Mouse (Mus musculus): ENCODE measurements around the gene Gmfb. TPM values are rescaled to one million over a fixed set of nuclear protein-coding genes. Genes with fewer than 3 reads are reported as not detected.
A peak's percentile ranks its signal among the peaks of the same experiment; 100 is the strongest.

Gmfb gene
- polyA plus RNA-seq, 1 experiment from 2014 or later: 79.6 TPM

DNA sequence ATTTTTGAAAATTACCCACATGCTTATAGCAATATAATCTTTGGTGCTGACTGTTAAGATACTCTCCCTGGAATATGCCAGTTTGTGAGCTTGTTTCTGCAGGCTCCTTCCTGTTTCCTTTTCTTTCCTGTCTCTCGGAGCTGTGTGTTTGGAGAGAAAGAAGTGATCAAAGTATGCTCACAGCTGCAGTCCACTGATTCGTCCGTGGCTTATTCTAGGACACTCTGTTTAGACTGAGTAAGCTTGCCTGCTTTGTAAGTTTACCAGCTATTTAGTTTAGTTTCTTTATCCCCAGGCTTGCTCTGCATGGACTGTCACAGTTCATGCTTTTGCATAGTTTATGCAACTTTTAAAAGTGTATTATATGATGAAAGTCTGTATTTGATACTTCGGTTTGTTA, 17.3 kb upstream of the Gmfb start:
- no peaks in the 10 kb centered on the region for H3K9me3 ChIP-seq (ENCODE audit: low read depth, low read length)
- TF ChIP-seq CTCF (IDR thresholded peaks at IDR 0.05; ENCODE audit: low read depth): no peak
- peak; percentile 90 for ATAC-seq (ENCODE audit: insufficient read depth)
- no peak overlapping the region for H3K9ac ChIP-seq
- H3K4me3 ChIP-seq (ENCODE audit: low read depth, low read length): no peak overlapping the region
- H3K36me3 ChIP-seq (ENCODE audit: insufficient read depth): peaks cover 20% of the 10 kb centered on the region; the same call in 1 of the 2 replicates
- no peaks in the 10 kb centered on the region; the same call in 1 of the 2 replicates for H3K4me1 ChIP-seq (ENCODE audit: insufficient read depth)
- H3K27ac ChIP-seq (ENCODE audit: low read depth): peak overlapping the region; percentile 61; the same call in 1 of the 2 replicates
- H3K4me2 ChIP-seq: no peak overlapping the region
- no peaks in the 10 kb centered on the region for H3K27me3 ChIP-seq (ENCODE audit: insufficient read depth, low read length)
- DNase-seq: peak; percentile 86
- 28% methylated on average over 4 of the region's 4 CpGs for whole genome bisulfite sequencing

DNA sequence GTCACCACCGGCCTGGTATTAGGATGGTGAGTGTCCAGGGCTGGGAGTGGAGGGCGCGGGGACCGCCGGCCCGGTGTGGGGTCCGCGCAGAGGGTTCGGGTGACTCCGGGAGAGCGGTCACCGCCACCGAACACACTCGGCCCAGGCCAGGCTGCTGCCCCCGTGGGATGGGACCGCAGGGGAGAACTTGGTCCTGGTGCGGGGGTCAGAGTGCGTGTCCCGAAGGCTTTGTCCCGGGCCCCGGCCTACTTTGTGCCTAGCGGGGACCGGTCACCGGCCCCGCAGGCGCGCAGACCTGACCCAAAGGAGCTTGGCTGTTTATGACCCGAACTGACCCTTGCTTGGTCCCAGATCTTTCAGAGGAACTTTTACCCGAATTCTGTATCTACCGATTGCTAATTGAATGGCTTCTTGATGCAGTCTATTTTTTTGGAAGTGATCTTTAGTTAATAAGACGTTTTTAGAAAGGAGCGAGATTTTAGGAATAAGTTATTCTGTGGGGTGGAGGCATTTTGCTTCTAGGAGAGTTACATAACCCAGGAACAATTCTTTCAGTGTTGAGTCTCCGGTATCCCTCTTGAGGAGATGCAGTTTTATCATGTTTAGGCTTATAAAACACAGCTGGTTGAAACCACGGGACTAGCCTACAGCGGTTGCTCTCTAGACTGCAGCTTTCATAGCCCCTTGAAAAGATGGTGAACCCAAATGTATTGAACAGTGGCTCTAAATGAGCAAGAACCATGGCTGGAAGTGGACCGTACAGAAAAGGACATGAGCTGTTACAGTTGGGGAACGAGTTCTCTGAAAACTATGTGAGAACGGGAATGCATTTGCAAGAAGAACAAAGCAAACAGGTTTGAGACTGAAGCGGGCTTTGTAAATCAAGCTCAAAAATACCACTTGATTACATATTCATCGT, 10.6 kb upstream of the Gmfb start:
- peak; percentile 86; the same call in 1 of the 2 replicates for ATAC-seq (ENCODE audit: insufficient read depth)
- Histone ChIP-seq H3K36me3 (ENCODE audit: insufficient read depth) (no peaks in the 10 kb centered on the region), H3K9ac (peak overlapping the region; percentile 84), H3K4me2 (peak overlapping the region; percentile 82), H3K27me3 (ENCODE audit: insufficient read depth, low read length) (no peaks in the 10 kb centered on the region), H3K4me3 (ENCODE audit: low read depth, low read length) (peak overlapping the region; percentile 85), H3K9me3 (ENCODE audit: low read depth, low read length) (no peaks in the 10 kb centered on the region), H3K27ac (ENCODE audit: low read depth) (peak overlapping the region; percentile 52), H3K4me1 (ENCODE audit: insufficient read depth) (peaks cover 5% of the 10 kb centered on the region)
- 5% methylated on average over 40 of the region's 40 CpGs for WGBS
- TF ChIP-seq CTCF (IDR thresholded peaks at IDR 0.05; ENCODE audit: low read depth): no peak
- DNase-seq: peak; percentile 48

DNA sequence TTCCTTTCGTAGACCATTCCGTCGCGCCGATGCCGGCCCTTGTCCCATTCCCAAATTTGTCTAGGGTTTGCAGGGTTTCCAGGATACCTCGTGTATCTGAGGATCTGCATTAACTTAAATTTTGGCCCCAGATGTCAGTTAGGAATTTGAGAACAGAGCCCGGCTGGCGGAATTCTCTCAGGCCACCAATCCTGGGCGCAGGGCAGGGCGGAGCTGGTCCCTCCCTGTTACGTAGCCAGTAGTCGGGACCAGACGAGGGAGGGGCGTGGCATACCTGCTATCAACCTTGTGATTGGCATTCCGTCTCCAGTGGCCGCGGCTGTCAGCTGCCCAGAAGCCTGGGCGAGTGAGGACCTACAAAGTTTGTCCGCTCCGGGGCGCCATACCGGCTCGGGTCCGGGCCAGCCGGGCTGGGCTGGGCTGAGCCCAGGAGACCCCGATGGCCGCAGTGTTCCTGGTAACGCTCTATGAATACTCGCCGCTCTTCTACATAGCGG, 9.8 kb upstream of the Gmfb start, which contains the start of gene Cgrrf1:
TSS of gene Cgrrf1 (plus strand) at position 289 of the 497 bp plus-strand sequence.
- Histone ChIP-seq H3K4me2 (peak within 1 kb of the TSS; percentile 82), H3K27ac (ENCODE audit: low read depth) (peak within 1 kb of the TSS; percentile 62), H3K9ac (peak within 1 kb of the TSS; percentile 84), H3K4me1 (ENCODE audit: insufficient read depth) (peaks cover 5% of the 10 kb centered on the region), H3K36me3 (ENCODE audit: insufficient read depth) (no peaks in the 10 kb centered on the region), H3K27me3 (ENCODE audit: insufficient read depth, low read length) (no peaks in the 10 kb centered on the region), H3K9me3 (ENCODE audit: low read depth, low read length) (no peaks in the 10 kb centered on the region), H3K4me3 (ENCODE audit: low read depth, low read length) (peak within 1 kb of the TSS; percentile 85)
- WGBS: under 1% methylated on average over 32 of the region's 32 CpGs
- peak; percentile 97 for DNase-seq
- ATAC-seq (ENCODE audit: insufficient read depth): peak; percentile 99
- peak; percentile 59 for TF ChIP-seq CTCF (IDR thresholded peaks at IDR 0.05; ENCODE audit: low read depth)

DNA sequence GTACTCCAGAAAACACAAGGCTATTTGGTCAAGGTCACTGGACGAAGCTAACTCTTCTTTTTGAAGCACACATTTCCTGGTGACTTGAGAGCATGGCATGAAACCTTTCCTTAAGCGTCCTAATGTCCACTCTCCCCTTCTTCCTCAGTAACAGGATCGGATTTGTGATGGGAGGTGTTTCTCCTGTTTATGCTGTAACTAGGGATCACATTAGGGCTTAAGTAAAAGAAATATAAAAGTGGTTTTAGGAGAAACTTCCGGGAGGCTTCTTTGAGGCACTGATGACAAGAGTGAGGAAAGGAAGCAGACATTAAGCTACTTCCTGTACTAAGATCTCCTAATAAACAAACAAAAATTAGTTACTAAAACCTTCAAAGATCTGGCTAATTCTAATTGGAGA, 9.3 kb upstream of the Gmfb start:
- DNase-seq (peak; percentile 36), ATAC-seq (ENCODE audit: insufficient read depth) (no peak)

DNA sequence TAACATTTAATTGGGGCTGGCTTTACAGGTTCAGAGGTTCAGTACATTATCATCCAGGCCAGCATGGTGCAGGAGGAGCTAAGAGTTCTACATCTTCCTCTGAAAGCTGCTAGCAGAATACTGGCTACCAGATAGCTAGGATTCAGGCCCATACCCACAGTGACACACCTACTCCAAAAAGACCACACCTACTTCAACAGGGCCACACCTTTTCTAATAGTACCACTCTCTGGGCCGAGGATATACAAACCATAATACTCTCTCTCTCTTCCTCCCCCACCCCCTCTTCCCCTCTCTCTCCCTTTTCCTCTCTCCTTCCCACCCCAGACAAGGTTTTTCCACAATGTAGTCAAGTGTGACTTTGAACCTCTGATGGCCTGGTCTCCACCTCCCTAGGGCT, 5.4 kb upstream of the Gmfb start:
- DNase-seq: no peak
- WGBS: 59% methylated on average over 1 of the region's 1 CpGs

More for the DNA sequence above, 9.3 kb upstream of the Gmfb start:
- Histone ChIP-seq H3K4me3 (ENCODE audit: low read depth, low read length) (peak overlapping the region; percentile 85), H3K27ac (ENCODE audit: low read depth) (peak overlapping the region; percentile 62), H3K4me2 (peak overlapping the region; percentile 82), H3K27me3 (ENCODE audit: insufficient read depth, low read length) (no peaks in the 10 kb centered on the region), H3K9ac (peak overlapping the region; percentile 84), H3K9me3 (ENCODE audit: low read depth, low read length) (no peaks in the 10 kb centered on the region), H3K36me3 (ENCODE audit: insufficient read depth) (no peaks in the 10 kb centered on the region), H3K4me1 (ENCODE audit: insufficient read depth) (peaks cover 5% of the 10 kb centered on the region)
- TF ChIP-seq CTCF (IDR thresholded peaks at IDR 0.05; ENCODE audit: low read depth): no peak
- WGBS: 0% methylated on average over 4 of the region's 4 CpGs

DNA sequence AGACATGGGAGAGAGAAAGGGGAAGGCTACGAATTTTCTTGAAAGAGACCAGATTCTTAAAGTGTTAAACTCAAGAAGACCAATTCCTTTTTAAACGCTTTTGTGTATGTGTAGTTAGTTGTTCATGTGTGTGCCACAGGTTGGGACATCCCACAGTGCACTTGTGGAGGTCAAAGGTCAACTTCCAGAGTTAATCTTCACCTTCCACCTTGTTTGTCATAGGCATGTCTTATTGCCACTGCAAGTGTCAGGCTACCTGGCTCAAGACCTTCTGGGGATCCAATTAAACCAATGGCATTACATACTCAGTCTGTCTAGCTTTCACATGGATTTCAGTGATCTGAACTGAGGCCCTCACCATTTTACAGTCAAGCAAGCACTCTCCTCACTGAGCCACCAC, 2.0 kb upstream of the Gmfb start:
- Histone ChIP-seq H3K4me1 (ENCODE audit: insufficient read depth) (0 out of 2 replicates have a peak, but pooled peaks cover 4% of the 10 kb centered on the region), H3K4me3 (ENCODE audit: low read depth, low read length) (no peak overlapping the region), H3K27me3 (ENCODE audit: insufficient read depth, low read length) (no peaks in the 10 kb centered on the region), H3K9me3 (ENCODE audit: low read depth, low read length) (no peaks in the 10 kb centered on the region), H3K4me2 (no peak overlapping the region), H3K36me3 (ENCODE audit: insufficient read depth) (no peaks in the 10 kb centered on the region), H3K9ac (no peak overlapping the region), H3K27ac (ENCODE audit: low read depth) (no peak overlapping the region)
- 61% methylated on average over 2 of the region's 2 CpGs for WGBS
- ATAC-seq (ENCODE audit: insufficient read depth) (no peak), DNase-seq (no peak)
- TF ChIP-seq CTCF (IDR thresholded peaks at IDR 0.05; ENCODE audit: low read depth): no peak

More for the DNA sequence above, 5.4 kb upstream of the Gmfb start:
- Histone ChIP-seq H3K4me1 (ENCODE audit: insufficient read depth) (no peaks in the 10 kb centered on the region), H3K9me3 (ENCODE audit: low read depth, low read length) (no peaks in the 10 kb centered on the region), H3K4me2 (no peak overlapping the region), H3K9ac (no peak overlapping the region), H3K27ac (ENCODE audit: low read depth) (no peak overlapping the region), H3K36me3 (ENCODE audit: insufficient read depth) (no peaks in the 10 kb centered on the region), H3K27me3 (ENCODE audit: insufficient read depth, low read length) (no peaks in the 10 kb centered on the region), H3K4me3 (ENCODE audit: low read depth, low read length) (no peak overlapping the region)
- ATAC-seq (ENCODE audit: insufficient read depth): no peak
- TF ChIP-seq CTCF (IDR thresholded peaks at IDR 0.05; ENCODE audit: low read depth): no peak

Measured in lung, embryonic 14.5 days (tissue).